Mouse (Mus musculus) layer of hippocampus, adult 11-12 months (tissue): ENCODE results near the gene Notch1.

Source experiments
- DNase-seq: peaks from one replicate; pipeline ENCODE4 v3.0.0; 2022; ENCODE audit warnings: low spot score

Gene Notch1

DNA sequence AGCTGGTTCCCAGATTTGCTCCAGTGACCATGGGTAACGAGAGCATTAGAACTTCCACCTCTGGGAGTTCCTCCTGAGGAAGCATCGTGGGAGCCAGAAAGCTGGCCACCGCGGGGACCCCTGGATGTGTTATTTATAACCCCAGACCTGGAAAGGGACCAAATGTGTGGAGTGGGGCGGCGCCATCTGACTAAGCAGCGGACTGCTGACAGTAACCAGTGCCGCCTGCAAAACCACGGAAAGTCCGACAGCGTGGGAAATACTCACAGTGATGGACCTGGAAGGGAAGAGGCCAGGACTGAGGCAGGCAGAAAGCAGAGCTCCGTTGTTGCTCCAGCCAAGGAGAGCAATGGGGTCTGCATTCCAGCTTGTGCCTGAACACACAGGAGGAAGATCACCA lies at the start of gene Notch1:
TSS of gene Notch1 (minus strand) at position 389 of the 400 bp plus-strand sequence.
- no peak for DNase-seq

DNA sequence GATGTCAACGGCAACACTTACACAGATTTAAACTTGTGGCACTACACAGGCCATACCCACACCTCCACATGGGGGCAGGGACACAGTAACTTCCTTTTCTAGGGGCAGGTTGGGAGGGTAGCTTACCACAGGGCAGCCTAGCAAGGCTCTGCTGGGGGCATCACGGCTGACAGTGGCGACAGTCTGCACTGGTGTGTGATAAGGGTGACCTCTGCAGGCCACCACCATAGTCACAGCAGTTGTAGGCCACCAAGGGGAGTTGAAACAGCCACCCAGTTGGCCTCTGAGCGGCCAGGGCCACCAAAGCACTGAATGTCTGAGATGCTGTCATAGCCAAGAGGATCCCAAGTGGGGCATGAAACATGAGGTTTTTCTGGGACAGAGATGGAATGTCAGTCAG lies 49.8 kb upstream of the Notch1 start:
- DNase-seq = peak; percentile 50

DNA sequence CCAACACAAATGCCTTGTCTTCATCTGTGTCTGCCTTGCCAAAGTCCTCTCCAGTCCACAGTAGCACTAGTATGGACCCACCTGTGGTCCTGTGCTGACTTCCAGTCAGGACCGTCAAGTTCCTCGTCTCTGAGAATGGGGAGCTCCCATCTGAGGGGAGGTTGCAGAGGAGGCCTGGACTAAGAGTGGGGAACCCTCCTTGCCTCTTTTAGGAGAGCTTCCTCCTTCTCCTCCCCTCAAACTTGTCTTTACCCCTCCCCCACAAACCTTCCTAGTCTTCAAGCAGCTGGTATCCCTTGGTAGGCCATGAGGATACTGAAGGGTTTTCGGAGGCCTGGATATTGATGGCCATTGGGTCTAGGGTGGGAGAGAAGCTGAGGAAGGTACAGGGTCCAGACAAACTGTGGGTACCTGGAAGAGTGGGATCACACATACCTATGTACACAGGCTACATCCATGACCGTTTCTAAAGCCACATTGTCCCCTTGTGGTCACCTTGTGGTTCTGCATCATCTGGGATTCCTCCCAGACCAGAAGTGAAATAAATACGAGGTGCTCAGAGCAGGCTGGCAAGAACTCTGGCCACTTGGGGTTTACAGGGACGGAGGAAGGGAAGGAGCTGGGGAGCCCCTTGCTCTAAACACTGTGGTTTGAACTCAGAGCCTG lies 45.0 kb upstream of the Notch1 start:
- peak; percentile 42 for DNase-seq

DNA sequence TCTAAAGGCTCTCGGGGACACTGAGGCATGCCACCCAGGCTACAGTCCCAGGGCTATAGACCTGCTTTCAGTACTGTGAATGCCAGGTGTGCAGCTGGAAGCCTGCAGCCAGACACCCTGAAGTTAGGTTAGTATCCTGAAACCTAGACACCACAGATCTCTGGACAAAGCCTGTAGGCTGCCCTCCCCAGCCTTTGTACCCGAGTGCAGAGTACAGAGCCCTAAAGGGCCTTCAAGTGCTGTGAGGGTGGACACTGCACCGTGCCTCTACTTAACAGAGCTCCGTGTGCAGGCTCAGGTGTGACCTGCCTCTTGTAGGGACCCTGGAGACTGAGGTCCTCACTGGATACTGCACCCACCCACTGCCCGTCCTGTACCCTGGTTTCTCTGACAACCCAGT lies 44.0 kb upstream of the Notch1 start:
- no peak for DNase-seq

DNA sequence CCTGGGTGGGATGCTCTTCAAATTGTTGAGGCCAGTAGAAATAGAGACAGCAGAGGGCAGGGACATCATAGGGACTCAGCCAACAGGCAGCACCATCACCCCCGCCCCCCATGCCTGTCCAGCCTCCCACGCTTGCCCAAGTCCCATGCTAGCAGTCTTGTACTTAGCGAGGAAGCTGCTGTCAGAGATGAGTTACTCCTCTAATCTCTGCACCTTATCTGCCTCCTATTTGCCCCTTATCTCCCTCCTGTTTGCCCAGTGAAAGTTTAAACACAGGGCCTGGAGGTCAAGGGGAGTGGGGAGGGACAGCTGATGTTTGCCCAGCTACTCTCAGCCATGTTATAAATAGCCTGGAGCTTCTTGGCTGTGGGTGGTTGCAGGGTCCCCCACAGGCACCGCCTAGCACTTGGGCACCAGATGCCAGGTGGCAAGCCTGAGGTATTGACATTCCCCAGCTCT lies 40.1 kb upstream of the Notch1 start:
- no peak for DNase-seq

DNA sequence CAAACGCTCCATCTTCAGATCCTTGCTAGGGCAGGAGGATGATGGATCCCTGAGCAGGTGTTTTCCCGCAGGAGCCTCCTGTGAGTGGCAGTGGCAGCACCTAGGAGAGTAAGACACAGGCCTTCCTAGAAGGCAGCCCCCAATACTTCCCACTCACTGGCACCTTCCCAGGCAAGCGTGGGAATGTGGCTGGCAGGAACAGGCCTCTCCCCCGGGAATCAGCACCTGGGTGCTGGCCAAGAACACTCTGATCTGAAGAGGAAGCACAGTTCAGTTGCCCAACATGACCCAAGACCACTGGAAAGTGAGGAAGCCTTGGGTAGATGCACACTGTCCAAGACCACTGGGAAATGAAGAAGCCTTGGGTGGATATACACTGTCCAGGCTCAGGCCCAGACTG lies 38.6 kb upstream of the Notch1 start:
- DNase-seq = peak; percentile 72

DNA sequence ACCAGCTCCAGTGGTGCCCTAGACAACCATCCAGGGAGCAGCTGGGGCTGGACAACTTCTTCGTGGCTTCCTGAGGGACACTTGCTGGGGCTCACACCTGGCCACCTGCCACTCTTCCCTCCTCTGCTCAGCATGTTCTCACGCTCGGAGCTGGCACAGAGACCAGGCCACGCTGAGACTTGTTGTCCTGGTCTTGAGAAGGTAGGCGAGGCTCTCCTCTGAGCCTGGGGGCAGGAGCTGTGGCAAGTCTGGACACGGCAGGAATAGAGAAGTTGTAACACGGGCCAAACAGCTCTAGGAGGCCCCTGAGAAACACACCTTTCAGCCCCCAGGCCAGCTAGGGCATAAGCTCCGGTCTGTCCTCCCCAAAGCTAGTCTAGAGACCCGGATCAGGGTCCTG lies 37.4 kb upstream of the Notch1 start:
- no peak for DNase-seq

DNA sequence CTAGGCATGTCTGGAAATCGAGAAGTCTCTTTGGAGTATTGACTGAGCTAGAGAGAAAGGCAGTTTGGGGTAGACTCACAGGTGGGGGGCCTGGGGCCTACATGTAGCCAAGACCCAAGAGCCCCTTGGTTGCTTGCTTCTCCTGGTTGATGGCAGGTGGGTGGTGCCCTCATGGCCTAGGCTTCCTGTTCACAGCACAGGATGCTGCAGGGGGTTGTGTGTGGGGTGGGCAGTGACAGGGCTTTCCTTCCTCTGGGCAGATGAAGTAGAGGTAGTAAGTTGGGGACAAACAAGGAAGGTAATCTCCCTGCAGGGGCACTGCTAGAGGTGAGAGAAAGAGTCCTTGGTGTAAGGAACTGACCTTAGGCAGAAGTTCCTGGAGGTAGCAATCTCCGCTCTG lies 35.6 kb upstream of the Notch1 start:
- no peak for DNase-seq

DNA sequence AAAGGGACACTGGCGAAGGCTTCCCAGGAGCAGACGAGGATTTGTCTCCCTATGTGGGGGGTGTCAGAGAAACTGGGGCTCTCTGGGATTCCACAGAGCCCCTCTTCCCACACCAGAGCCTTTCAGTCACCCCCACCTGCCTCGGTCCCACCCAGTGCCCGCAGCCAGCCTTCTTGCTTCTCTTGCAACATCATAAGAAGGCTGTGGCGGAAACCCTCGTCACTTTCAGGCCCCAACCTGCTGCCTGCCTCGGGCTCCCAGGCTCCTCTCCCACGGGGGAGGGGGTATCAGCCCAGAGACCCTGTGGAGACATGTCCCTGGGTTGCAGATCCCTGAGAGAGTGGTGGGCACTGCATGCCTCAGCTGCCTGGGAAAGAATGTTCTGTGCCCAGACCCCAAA lies 35.0 kb upstream of the Notch1 start:
- DNase-seq = no peak

DNA sequence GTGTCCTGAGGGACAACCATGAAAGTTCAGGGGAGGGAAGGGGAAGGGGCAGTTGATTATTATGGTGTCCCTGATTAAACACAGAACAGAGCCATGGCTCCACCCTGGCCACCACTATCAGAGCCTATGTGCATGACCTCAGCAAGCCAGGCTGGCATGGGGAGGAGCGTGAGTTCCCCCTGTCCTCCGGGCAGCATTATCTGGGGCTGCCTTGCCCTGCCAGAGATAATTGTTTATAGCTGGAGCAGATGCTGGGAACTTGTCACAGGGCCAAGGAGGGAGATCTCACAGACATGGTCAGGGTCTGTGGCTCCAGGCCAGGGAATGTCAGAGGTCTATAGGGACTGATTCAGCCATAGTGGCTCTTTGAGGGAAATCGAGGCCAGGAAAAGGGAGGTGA lies 34.3 kb upstream of the Notch1 start:
- no peak for DNase-seq

DNA sequence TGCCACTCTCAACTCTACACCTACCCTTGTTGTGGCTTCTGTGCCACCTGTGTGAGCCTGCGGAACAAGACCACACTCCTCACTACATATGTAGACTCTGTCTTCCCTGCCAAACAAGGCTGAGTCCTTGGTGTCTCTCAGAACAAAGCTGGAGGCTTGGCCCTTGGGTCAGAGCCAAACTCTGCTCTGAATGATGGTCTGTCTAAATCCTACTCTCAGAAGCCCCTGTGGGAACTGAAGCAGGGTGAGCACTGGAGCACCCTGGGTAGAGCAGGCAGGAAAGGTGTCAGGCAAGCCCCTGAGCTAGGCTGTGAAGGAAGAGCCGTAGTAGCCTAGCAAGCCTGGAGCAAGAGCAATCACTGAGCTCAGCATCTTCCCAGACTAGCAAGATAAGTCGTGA lies 33.7 kb upstream of the Notch1 start:
- no peak for DNase-seq

DNA sequence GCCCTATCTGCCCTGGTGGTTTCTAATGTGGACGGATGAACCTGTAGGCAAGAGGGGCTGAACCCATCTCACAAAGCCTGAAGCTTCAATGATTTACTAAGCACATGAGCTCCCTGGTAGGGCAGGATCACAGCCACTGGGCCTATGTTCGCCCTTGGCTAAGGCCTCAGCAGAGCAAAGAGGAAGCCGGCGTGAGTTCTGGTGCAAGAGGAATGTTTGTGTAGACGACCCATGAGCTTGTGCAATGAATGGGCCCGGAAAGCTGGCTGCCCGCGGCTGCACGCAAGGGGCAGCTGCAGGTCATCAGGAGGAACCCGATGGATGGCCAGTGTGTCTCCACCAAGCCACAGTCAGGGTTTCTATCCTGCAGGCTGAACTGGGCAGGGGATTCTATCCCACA lies 33.3 kb upstream of the Notch1 start:
- no peak for DNase-seq

DNA sequence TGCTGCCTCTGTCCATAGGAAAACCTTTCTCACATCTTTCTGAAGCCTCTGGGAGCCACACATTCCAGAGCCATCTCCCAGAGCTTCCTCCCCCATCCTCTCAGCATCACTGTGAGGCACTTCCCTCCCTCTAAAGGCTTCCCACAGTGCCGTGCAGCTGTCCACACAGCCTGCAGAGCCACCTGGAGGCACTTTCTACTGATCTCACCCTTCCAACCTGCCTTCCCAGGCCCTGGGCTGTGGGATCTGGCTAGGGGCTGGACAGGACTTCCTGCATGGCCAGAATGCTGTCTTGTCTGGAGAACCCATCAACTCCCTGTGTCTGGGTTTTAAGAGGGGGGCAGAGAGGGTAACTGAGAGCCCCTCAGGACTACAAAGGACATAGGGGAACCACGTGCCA lies 31.0 kb upstream of the Notch1 start:
- no peak for DNase-seq

DNA sequence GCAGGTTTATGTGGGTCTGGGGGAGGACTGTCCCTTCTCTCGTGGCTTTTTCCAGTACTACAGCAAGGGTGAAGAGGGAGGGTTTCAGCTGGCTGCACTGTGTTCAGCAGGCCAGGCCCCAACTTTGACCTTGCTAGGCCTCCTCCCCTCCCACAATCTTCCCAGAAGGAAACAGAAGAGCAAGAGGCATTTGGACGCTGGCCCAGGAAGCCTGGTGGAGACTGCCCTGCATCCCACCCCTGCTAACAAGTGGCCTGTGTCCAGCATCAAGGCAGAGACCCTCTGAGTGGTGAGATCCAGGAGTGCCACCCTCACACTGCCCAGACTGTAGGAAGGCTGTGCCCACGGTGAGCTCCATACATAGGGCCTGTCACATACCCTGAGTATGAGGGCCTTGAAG lies 27.8 kb upstream of the Notch1 start:
- DNase-seq = no peak

DNA sequence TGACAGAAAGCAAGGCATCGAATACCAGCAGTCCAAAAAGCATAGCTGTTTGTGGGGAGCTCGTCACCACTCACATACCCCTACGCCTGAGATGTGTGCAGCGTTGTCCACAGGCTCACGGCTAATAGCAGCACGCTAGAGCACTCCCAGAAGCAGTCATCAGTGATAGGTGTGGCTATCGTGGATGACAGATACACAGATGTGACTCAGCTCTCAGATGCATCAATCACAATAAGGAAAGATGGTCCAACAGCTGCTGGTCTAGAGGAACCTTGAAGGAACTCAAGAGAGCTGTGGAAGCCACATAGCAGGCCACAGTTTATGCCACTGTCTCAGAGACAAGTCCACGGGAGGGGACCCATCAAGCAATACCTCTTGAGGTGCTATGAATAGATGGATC lies 27.3 kb upstream of the Notch1 start:
- DNase-seq = no peak

DNA sequence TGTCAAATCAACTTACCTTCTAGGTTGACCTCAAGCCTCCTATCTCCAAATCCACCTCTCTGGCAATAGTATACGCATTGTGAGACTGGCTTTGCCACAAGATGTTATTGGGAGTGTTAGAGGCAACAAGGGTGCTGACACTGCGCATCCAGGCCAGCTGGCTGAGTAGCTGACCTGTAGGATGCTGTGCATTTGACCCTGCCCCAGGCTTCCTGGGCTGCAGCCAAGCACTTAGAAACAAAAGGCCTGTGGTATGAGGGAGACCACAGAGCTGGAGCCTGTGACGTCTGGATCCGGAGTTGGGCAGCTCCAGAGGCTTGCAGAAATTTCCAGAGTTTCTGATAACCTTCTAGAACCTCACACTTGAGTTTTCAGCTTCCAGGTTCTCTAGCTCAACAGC lies 26.7 kb upstream of the Notch1 start:
- no peak for DNase-seq

DNA sequence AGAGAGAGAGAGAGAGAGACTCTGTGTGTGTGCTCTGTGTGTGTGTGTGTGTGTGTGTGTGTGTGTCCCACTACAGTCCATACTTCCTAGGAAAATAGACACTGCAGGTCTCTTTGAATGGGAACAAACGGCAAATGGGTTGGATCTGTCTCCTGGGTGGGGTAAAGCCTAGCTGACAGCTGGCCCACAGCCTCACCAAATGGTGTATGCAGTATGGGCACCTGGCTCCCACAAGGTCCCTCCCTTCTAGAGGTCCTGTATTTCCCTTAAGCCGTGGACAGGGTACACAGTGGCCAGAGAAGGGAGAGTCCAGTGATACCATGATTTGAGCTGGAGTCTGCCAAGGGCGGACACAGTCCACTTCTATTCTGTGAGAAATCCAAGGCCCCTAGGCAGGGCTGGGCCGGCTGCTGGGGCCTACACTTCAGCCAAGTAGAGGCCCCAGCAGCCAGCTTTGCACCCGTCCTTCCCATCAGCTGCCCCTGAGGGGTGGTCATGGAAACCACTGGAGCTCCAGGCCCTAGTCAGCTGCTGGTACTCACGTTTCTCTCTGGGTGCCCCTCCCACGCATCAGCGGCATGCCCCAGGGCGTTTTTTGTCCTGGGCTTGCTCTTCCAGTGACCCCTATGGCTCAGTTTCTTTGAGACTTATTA lies 24.9 kb upstream of the Notch1 start:
- DNase-seq = no peak

DNA sequence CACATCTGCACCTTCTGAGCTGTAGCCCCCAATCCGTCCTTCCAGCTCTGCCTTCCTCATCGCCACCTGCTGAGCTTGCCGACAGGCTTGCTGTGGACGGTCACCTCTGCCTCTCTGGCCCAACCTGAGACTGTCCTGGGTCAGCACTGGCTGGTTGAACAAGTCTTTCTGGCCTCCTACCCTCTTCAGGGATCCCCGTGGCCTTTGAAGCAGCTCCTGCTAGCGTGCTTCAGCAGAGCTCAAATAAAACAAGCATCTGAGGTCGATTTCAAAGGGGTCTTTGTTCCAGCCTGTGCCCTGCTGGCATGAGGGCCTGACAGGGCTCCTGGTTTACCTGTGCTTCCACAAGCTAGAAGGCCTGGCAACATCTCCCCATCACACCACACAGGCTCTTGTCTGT lies 24.3 kb upstream of the Notch1 start:
- no peak for DNase-seq

DNA sequence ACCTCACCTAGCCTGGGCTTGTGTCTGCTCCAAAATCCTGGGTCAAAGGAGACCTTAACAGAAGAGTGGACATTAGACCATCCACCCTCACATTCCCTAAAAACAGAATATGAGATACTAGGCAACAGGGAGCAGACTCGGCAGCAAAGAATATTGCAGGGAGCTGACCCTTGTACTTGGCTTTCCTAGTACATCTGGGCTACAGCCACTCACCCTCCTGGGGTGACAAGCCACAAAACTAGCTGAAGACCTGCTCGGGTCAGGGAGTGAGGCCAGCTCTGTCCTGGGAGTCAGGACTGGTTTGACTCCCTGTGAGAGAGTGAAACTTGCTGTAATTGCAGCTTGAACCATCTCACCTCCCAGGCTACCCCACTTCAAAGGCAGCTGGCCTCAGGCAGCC lies 23.1 kb upstream of the Notch1 start:
- DNase-seq = no peak

DNA sequence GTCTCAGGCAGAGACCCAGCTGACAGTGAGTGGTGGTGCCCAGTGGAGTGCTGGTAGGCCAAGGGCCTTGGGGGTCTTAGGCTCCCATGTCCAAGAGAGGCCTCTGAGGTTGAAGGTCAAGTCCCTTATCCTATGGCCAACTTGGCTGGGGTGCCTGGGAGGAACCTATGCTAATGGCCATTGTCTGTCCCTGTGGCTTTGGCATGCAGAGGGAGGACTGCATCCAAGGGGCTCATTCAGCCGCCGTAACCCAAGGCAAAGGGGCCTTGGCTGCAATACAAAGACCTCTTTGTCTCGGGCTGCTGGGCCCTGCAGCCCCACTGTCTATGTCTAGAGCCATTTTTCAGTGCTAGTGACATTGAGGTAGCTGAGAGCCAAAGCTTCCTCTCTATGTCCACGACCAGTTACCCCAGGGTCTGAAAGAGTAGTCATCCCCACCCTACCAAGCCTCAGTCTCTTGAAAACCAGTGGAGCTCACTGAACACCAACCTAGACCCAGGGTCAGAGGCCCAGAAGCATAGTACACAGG lies 19.1 kb upstream of the Notch1 start:
- DNase-seq = peak; percentile 57

DNA sequence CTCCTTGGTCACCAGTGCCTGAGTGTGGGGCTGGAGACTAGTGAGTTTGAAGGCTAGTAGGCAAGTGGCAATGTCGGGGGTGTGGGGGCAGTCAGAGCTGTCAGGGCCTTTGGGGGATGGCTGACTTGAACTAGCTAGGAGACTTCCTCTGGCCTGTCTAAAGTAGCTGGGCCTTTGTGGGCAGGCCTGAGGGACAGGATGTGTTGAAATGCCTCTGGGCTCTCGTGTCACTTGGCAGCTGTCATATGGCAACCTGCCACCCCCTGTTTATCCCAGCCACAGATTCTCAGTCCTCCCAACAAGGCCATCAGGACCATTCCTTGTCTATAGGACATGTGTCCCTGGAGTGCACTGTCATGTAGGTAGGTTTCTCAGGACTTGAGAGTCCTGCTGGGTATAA lies 18.2 kb upstream of the Notch1 start:
- DNase-seq = peak; percentile 69

DNA sequence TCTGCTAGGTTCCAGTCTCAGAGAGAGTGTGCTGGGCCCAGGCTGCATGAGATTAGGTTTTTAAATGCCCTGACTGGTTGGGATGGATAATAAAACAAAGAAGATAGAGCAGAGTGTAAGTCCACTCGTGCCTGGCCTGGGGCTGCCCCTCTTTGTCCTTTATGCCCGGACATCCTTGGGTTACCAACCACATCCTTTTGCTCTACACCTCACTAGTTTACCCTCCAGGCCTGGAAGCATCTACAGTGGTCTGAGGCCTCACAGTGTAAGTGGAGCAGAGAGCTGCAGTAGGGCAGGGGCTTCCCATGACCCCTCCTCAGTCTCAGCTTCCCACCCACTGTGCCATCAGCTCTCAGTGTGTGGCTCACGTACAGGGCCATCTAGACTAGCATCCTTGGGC lies 17.7 kb upstream of the Notch1 start:
- DNase-seq = no peak

DNA sequence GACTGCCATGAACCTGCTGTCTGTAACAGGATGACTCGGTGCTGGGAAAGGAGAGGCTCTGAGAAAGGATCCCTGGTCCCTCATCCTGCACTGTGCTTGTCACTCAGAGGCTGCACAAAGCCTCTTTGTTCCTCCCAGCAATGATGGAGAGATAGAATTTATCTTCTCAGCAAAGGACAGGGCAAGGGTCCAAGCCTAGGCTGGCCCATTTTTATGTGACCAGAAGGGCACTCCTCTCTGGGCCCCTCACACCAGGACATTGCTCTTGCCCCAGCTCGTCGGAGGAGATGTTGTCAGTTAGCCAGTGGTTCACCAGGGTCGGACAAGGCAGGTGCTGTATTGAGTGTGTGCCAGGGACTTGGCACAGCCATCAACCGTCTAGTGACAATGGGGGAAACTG lies 16.8 kb upstream of the Notch1 start:
- no peak for DNase-seq

DNA sequence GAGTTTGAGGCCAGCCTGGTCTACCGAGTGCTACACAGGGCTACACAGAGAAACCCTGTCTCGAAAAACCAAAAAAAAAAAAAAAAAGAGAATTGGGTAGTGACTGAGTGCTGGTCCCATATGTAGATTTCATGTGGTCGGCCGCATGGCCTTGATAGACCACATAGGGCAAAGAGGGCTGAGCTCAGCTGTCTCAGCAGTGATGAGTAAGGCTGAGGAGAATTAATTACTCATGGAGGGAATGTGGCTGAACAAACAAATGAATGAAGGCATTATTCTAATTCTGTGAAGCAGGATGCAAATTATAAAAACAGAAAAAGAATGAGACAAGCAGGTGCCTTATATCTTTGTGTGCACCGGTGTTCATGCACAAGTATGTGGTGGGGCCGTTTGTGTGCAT lies 15.4 kb upstream of the Notch1 start:
- DNase-seq = no peak
